Mouse (Mus musculus) embryo, embryonic 10 days (tissue): ENCODE results near the gene Sdhb.

ENCODE experiments used
- DNase-seq: peaks from one replicate; pipeline ENCODE4 v3.0.0-alpha.2; 2015; ENCODE audit warnings: low spot score

Sdhb gene

GRCm38 (mm10) chr4:140960781-140961466 is at the start of gene Sdhb:
Gene Sdhb (plus strand): TSS chr4:140961203.
- peak; percentile 99 for DNase-seq

GRCm38 (mm10) chr4:140911416-140911815 is 49.6 kb upstream of the Sdhb start:
- DNase-seq: no peak

- DNase-seq: no peak
Observed at GRCm38 (mm10) chr4:140912271-140912833, 48.7 kb upstream of the Sdhb start.

GRCm38 (mm10) chr4:140913565-140913964 is 47.4 kb upstream of the Sdhb start:
- no peak for DNase-seq

GRCm38 (mm10) chr4:140914731-140915131 is 46.3 kb upstream of the Sdhb start:
- DNase-seq: no peak

GRCm38 (mm10) chr4:140915235-140915634 is 45.8 kb upstream of the Sdhb start:
- no peak for DNase-seq

GRCm38 (mm10) chr4:140916296-140916695 is 44.7 kb upstream of the Sdhb start:
- no peak for DNase-seq

- DNase-seq: no peak
Observed at GRCm38 (mm10) chr4:140917451-140917850, 43.6 kb upstream of the Sdhb start.

- no peak for DNase-seq
Observed at GRCm38 (mm10) chr4:140919974-140920836, 40.8 kb upstream of the Sdhb start.

GRCm38 (mm10) chr4:140922508-140922907 is 38.5 kb upstream of the Sdhb start:
- no peak for DNase-seq

GRCm38 (mm10) chr4:140925648-140926047 is 35.4 kb upstream of the Sdhb start:
- no peak for DNase-seq

- DNase-seq: no peak
Observed at GRCm38 (mm10) chr4:140928349-140928748, 32.7 kb upstream of the Sdhb start.

GRCm38 (mm10) chr4:140929745-140930144 is 31.3 kb upstream of the Sdhb start:
- no peak for DNase-seq

- DNase-seq: no peak
Observed at GRCm38 (mm10) chr4:140930900-140931470, 30.0 kb upstream of the Sdhb start.

- no peak for DNase-seq
Observed at GRCm38 (mm10) chr4:140935643-140936042, 25.4 kb upstream of the Sdhb start.

- no peak for DNase-seq
Observed at GRCm38 (mm10) chr4:140944356-140944755, 16.6 kb upstream of the Sdhb start.

GRCm38 (mm10) chr4:140944961-140945442 is 16.0 kb upstream of the Sdhb start:
- DNase-seq: no peak

GRCm38 (mm10) chr4:140945571-140945970 is 15.4 kb upstream of the Sdhb start:
- DNase-seq: no peak

- DNase-seq: no peak
Observed at GRCm38 (mm10) chr4:140946048-140946447, 15.0 kb upstream of the Sdhb start.

- no peak for DNase-seq
Observed at GRCm38 (mm10) chr4:140946580-140947205, 14.3 kb upstream of the Sdhb start.

GRCm38 (mm10) chr4:140947487-140948440 is 13.2 kb upstream of the Sdhb start:
- no peak for DNase-seq
